Mouse (Mus musculus) liver, embryonic 14.5 days (tissue): Measurements from ENCODE around the gene Trim25.

Experiments used
- CTCF ChIP-seq: IDR thresholded peaks from 2 replicates; pipeline ENCODE4 v1.5.1; 2016; ENCODE audit warnings: antibody characterized with exemption, low read depth, control low read depth
- EP300 ChIP-seq: IDR thresholded peaks from 2 replicates; pipeline ENCODE4 v1.6.1; 2016; ENCODE audit warnings: antibody characterized with exemption, low read depth

- TF ChIP-seq CTCF: no peak
- TF ChIP-seq EP300: no peak
Observed at GRCm38 (mm10) chr11:88996427-88996826, 2.7 kb upstream of the Trim25 start.
